Mouse (Mus musculus) T-cell, adult 2 months (primary cell): Measurements from ENCODE around the gene Hyou1.
"Not testable (repeated sequence)": the region's sequence is repeated elsewhere in the genome, so short reads cannot be mapped to it uniquely, and the experiment has no call there.

Experiments used
- DNase-seq: peaks from one replicate; pipeline ENCODE4 v3.0.0; 2022; ENCODE audit warnings: low spot score

The Hyou1 gene

DNA sequence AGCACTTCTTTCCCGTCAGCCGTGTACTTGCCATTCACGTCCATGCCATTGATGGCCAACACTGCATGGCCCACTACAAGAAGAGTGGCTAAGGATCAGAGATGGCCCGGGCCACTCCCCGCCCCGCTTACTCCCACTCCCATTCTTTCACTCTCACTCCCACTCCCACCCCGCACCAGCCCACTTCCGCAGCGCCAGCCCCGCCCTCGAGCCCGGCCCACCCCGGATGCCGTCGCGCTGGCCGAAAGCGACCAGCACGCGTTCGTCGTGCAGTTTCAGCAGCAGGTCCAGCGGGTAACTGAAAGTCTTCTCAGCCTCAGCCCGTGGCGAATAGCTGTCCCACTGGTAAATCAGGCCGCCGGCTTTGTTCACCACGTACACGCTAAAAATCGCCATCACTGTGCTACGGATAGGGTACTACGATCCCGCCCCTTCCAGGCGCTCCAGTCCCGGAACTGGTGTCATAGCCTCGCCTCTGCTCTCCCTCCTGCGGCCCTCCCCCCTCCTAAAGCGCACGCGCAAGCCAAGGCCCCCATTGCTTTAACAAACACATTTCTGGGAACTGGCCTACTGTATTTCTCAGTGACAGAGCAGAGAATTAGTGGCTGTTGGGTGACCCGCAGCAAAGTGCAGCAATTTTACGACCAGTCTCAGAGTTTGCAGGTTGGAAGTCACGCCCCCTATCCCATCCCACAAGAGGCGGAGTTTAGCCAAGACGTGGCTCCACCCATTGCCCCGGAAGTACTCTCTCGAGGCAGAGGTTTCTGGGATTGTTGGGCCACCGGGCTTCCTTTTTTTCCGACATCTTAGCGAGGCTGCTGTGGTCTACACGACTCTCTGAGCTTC lies 27.8 kb downstream of the Hyou1 start, which contains the start of the genes Rps25 and Trappc4:
Gene Rps25 (plus strand): TSS at position 234 of the 846 bp plus-strand sequence.
Gene Trappc4 (minus strand): TSS at position 695 of the 846 bp plus-strand sequence.
- peak; percentile 91 for DNase-seq

DNA sequence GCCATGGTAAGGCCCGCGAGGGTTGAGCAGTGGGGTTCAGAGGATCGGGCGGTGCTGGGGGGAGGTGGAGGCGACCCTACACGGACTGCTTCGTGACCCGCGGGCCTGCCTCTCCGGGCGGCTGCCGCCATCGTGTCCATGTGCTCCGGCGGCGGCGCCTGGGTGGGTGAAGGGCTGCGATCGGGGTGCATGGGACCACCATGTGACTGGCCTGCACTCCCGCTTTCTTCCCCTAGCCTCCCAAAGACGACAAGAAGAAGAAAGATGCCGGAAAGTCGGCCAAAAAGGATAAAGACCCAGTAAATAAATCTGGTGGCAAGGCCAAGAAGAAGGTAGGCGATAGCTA lies 28.4 kb downstream of the Hyou1 start:
- no peak for DNase-seq

DNA sequence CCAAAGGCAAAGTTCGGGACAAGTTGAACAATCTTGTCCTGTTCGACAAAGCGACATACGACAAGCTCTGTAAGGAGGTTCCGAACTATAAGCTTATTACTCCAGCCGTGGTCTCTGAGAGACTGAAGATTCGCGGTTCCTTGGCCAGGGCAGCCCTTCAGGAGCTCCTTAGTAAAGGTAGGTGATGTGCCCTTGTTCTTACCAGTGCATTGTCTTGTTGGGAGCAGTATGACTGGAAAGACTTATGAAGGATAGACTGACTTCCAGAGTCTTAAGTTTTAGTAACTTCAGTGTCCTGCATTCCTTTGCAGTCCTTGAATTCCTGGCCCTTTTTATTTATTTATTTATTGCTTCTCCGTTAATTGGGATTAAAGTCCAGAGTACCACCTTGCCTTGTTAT lies 29.4 kb downstream of the Hyou1 start:
- DNase-seq: not testable (repeated sequence)

DNA sequence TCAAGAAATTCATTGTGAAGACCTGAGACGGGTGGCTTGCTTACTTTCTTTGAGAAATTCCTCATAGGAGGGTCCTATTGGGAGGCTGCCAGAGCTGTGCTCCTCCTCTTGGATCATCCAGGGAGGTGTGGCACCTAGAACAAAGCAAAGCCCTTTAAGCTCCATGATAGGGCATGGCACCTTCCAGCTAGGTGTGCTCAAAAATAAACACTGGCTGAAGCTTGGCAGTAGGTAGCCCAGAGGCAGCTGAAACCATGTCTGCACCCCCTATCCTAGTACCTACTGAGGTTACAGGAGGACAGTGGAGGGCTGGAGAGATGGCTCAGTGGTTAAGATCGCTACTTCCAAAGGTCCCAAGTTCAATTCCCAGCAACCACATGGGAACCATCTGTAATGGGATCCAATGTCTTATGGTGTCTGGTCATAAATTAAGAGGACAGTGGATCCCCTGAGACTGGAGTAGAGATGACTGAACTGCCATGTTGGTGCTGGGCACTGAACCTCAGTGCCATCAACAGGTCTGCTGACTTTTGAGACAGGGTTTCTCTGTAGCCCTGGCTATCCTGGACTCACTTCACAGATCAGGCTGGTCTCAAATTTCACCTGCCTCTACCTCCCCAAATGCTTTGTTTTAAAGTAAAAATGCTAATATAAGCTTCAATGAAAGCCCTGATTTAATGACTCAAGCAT lies 31.5 kb downstream of the Hyou1 start:
- no peak for DNase-seq

DNA sequence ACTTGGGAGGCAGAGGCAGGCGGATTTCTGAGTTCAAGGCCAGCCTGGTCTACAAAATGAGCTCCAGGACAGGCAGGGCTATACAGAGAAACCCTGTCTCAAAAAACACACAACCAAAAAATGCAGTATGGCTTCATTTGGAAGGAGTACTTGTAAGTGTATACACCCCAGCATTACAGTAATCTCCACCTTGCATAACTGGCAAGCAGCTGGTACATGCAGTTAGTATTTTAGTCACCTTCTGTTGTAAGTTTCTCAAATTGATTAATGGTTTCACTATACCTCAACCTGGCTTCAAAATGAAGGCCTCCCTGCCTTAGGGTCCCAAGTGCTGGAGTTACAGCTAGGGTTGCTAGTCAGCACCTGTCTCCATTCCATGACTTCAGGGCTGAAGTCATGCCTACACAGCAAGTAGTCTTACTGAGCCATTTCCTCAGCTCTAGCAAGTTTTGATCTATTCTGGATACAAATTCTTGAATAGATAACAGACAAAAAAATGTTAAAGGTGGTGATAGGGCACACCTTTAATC lies 32.4 kb downstream of the Hyou1 start:
- DNase-seq: no peak

DNA sequence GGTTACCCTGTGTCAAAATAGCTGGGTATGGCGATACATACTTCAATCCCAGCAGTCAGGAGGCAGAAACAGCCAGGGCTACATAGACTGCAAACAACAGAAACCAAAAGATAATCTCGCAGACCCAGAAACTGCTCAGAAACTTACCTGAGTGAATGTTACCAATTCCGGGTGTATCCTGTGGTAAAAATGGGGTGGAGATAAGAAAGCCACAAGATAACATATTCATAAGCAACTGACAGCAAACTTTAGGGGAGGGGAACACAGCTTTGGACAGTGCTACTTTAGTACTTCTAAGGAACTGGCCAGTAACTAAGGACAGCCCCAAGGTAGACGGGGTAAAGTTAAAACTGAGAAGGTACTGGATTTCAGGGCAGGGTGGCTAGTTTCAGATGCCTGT lies 33.0 kb downstream of the Hyou1 start:
- DNase-seq: no peak

DNA sequence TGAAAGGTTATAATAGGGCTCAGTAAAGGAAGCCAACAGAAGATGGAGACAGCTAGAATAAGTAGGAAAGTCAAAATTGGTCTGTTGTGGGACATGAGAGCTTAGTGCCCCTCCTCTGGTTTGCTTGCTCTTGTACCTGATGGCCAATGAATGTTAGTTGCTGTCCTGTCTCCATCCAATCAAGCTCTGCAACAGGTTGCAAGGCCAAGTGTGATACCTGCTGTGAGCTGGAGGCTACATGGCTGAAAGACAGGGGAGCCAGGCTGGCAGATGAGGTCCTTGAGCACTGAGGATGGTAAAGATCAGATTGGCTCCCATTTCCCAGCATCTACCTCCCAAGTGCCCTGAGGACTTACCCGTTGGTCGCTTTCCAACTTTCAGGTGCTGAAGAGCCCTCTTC lies 33.5 kb downstream of the Hyou1 start:
- no peak for DNase-seq

DNA sequence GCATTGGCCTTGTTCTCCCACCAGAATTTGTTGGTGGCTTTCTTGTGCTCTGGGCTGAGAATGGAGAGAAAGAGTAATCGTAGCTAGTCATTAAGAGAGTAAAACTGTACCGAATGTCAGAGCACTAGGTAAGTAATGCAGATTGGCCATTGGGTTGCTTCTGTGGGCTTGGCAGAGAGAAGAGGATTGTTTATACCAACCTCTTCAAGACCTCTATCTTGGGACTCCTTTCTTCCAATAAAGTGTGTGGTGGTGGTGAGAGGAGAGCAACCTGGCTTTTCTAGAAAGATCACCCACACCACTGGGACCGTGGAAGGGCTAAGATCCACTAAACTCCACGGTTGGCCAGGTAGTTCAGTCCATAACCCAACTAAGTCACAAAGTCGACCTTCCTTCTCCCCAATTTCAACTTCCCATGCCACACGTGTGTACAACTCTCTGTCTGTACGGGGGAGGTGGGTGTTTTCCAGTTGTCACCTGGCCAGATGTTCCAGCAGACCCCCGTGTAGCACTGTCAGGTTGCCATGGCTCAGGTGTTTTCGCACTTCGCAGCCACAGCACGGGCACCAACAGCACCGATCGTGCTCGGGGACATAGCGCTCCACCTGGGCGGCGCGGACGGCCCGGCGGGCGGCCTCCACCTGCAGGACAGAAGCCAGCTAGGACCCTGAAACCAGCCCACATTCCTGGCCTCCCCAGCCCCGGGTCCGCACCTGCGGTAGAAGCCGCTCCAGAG lies 38.0 kb downstream of the Hyou1 start:
- no peak for DNase-seq

DNA sequence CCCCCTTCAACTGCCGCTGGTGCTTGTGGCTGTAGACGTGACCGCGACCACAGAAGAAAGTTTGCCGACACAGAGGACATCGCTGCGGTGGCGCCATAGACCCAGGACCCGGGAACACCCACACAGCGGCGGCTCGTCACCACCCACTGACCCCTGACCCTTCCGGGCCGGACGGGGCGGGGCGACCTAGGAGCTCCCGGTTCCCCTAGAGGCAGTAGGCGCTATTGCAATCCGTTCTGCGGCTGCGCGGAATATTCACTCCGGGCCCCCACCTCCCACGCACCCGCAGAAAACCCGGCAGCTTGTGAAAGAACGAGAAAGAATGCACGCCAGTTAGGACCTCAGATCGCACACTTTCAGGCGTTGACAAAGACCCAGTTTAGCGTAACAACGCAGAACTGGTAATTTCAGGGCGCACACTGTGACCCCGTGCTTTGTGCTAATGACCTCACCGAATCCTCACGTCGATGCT lies 38.6 kb downstream of the Hyou1 start:
- peak; percentile 90 for DNase-seq

DNA sequence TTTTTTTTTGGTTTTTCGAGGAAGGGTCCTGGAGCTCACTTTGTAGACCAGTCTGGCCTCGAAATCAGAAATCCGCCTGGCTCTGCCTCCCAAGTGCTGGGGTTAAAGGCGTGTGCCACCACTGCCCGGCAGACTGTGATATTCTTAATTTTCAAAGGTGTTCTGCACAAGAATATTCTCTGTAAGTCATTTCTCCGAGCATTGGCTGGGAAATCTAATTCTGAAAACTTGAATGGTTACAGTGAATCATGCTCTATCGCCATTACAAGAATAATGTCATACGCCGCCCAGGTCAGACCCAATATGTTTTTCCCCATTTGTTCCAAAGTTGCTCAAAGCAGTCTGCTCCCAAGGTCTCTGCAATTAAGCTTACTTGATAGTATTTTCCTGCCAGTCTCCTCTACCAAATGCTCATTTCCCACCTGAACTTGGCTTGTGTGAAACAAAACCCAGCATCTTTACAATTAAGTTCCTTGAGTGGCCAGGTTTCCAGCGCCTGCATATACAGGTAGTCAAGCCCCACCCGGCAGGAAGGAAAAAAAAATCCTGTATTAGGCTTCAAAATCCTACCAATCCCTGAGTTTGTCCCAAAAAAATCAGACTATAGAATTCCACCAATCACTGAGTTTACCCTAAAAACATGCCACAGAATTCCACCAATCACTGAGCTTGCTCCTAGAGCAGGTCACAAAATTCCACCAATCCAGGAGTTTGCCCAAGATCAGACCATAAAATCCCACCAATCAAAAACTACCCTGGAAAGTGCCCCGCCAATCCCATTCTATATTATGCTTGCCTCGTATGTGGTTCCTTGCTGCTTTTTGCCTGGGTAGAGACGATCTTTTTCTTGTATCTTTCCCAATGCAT lies 39.5 kb downstream of the Hyou1 start, which contains the start of gene Ccdc84:
Gene Ccdc84 (minus strand): TSS at position 51 of the 867 bp plus-strand sequence.
- DNase-seq: no peak

DNA sequence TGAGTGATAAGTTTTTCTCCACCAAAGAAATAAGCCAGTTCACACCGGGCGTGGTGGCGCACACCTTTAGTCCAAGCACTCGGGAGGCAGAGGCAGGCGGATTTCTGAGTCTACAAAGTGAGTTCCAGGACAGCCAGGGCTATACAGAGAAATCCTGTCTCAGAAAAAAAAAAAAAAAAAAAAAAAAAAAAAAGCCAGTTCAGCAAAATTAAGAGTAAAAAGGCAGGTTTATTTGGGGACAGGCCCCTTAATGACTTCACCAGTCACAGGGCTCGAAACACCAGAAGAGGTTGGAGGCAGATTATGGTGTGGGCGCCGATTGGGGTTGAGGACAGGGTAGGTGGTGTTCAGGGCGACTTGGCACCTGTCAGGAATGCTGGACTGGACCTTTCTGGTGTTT lies 40.4 kb downstream of the Hyou1 start:
- not testable (repeated sequence) for DNase-seq

DNA sequence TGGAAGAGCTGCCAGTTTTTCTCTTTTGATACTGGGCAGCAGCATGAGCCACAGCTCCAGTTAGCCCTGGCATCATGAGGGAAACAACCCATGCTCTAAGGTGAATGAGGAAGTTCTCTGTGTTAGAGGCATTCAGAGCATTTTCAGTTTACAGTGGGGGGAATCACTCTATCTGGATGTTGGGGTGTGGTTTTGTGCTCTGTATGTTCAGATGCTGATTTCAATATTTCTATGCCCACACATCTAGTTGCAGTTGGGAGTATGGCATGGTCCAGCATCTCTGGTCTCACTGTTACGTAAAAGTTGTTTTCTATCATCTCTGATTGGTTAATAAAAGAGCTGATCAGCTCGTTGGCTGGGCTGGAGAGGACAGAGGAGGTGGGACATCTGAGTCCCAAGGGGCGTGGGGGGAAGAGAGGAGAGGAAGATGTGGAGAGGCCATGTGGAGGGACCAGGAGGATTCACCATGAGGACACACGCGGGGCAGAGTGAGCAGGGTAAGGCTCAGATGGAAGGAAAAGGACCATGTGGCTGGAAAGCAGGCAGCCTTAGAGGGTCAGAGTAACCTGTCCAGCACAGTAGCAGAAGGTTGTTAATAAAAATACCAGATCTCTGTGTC lies 41.1 kb downstream of the Hyou1 start:
- DNase-seq: no peak

DNA sequence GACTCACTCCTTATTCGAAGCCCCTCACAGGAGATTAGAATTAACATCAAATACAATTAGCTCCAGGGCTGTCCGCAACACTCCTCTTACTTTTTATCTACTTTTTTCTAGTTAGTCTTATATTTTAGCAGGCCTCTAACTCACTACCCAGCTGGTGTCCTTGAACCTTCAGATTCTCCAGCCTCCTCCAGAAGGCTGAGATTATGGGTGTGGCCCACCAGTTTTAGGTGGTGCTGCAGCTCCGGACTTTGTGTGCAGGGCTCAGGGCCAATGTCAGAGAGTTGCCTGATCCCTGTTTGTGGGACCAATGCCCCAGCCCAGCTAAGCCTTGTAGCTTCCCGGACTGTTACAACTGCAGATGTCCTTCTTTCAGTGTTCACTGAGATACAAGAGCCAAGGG lies 44.3 kb downstream of the Hyou1 start:
- no peak for DNase-seq

DNA sequence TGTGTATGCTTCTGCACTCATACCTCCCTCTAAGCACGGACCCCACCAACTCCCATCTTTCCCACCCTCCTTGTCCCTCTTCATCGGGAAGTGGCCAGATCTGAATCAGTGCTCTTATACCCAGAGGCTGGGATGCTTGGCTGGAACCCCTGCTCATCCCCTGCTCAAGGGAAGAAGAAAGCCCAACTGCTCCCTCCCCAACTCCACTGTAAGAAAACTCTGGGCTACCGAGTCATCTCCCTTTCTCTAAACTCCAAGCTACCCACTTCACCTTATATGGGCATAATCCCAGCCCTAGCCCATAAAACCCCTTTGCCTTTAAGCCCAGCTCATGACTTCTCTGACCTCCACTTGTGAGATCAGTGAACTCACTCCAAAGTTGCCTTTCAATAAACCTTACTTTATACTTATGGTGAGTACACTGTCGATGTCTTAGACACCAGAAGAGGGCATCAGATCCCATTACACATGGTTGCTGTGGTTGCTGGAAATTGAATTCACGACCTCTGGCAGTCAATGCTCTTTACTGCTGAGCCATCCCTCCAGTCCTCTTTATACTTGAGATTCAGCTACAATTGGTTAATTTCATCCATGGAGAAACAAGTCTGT lies 53.4 kb downstream of the Hyou1 start:
- no peak for DNase-seq

DNA sequence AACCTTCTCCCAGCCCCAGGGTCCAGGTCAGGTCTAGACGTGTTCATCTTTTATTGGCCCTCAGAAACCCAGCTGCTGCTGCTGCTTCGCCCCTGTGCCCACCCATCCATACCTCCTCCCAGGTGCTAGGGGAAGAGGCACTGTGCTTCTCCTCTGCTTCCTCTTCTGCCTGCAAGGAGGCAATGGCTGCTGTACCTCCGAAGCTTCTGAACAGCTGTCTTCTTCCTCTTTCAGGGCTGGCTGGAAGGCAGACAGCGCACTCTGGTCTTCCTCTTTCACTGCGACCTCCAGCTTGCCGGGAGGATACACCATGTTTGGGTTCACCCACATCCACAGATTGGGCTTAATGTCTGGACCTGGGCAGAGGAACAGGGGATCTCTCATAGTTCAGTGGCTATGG lies 56.5 kb downstream of the Hyou1 start:
- DNase-seq: no peak

DNA sequence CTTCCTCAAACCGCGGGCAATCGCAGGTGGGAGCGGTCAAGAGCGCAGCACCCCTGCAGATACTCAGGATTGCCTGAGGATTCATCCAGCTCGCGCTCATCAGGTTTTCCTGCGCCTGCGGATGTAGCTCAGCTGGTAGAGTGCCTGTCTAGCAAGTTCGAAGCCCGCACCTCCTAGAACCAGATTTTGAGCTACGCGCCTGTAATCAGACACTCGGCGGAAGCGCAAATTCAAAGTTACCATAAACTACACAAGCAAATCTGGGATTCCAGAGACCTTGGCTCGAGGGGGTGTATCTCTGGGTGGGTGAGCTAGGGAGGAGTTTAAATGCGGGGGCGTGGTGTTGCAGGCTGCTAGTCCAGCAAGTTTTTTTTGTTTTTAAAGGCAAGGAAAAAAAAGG lies 61.7 kb downstream of the Hyou1 start, which contains the start of gene Foxr1:
Gene Foxr1 (minus strand): TSS at position 176 of the 400 bp plus-strand sequence.
- DNase-seq: no peak
